Mouse (Mus musculus): ENCODE data around the gene Zfp280d.
"Not testable (repeated sequence)": the region's sequence is repeated elsewhere in the genome, so short reads cannot be mapped to it uniquely, and the experiment has no call there.

Zfp280d gene

DNA sequence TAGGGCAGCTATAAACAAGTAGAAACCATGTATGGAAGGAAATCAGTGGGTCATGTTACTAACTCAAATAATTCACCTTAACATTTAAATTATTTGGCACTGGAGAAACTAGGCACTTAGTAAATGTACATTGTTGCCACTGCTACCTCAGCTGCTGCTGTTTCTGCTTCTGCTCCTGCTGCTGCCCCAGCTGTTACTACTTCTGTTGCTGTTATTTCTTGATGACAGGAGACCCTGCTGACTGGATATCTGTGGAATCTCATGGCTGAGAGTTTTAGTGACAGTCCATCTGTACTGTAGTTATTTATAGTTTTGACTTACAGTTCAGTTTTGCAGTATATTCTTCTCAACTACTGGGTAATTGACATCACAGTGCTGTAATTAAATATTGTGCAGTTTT, 69.2 kb downstream of the Zfp280d start:
- ATAC-seq (ENCODE audit: insufficient number of reproducible peaks, low FRiP score, low TSS enrichment) = no peak

- no peak for ATAC-seq (ENCODE audit: insufficient number of reproducible peaks, low FRiP score, low TSS enrichment)
These were observed 97.7 kb downstream of the Zfp280d start for GRCm38 (mm10) chr9:72372359-72372758.

GRCm38 (mm10) chr9:72374074-72374473, 99.4 kb downstream of the Zfp280d start:
- no peak for ATAC-seq (ENCODE audit: insufficient number of reproducible peaks, low FRiP score, low TSS enrichment)

GRCm38 (mm10) chr9:72374996-72375395, 100.3 kb downstream of the Zfp280d start:
- ATAC-seq (ENCODE audit: insufficient number of reproducible peaks, low FRiP score, low TSS enrichment) = no peak

DNA sequence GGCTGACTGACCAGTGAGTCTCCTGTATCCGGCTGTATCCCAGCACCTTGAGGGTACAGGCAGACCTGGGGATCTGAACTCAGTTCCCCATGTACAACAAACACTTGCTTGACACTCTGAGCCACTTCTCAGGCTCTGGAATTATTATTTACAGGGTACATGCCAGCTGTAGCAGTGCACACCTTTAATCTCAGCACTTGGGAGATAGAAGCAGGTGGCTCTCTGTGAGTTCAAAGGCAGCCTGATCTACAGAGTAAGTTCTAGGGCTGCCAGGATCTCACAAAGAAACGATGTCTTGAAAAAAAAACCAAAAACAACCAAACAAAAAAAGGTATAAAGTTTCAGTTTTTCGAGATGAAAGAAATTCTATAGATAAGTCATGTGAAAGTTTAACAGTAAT, 101.0 kb downstream of the Zfp280d start:
- ATAC-seq (ENCODE audit: insufficient number of reproducible peaks, low FRiP score, low TSS enrichment) = no peak

DNA sequence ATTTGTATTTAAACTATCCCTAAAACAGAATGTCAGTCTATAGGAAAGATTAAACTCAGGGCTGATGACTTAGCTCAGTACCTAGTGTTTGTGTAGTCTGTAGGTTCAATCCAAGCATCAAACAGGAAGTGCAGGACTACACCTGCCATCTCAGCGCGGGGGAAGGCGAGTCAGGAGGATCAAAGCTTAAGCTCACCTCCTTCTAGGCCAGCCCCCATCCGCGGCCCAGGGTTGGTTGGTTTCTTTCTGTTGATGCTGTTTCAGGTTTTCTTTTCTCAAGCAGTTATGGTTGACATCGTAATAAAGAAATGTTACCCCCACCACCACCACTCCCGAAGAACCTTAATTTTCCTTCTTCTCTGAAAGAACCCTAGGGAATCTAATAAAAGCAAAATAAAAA, 111.1 kb downstream of the Zfp280d start:
- no peak for ATAC-seq (ENCODE audit: insufficient number of reproducible peaks, low FRiP score, low TSS enrichment)

DNA sequence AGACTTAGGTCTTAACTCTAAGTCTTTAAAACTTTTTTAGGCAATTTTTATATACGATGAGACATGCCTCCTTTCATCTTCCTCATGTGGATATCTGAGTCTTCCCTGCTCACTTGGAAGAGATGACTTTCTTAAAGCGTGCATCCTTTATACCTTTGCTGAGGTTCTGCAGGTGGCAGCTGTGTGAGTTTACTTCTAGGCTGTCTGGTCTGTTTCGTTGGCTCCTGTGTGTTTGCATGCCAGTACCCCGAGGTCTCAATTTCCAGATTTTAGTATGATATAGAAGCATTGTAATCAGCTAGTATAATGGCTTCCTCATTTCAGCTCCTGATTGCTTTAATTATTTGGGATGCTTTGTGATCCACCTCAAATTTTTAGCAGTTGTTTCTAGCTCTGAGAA, 114.3 kb downstream of the Zfp280d start:
- no peak for ATAC-seq (ENCODE audit: insufficient number of reproducible peaks, low FRiP score, low TSS enrichment)

- ATAC-seq (ENCODE audit: insufficient number of reproducible peaks, low FRiP score, low TSS enrichment) = no peak
These were observed 114.9 kb downstream of the Zfp280d start for GRCm38 (mm10) chr9:72389431-72390002.

DNA sequence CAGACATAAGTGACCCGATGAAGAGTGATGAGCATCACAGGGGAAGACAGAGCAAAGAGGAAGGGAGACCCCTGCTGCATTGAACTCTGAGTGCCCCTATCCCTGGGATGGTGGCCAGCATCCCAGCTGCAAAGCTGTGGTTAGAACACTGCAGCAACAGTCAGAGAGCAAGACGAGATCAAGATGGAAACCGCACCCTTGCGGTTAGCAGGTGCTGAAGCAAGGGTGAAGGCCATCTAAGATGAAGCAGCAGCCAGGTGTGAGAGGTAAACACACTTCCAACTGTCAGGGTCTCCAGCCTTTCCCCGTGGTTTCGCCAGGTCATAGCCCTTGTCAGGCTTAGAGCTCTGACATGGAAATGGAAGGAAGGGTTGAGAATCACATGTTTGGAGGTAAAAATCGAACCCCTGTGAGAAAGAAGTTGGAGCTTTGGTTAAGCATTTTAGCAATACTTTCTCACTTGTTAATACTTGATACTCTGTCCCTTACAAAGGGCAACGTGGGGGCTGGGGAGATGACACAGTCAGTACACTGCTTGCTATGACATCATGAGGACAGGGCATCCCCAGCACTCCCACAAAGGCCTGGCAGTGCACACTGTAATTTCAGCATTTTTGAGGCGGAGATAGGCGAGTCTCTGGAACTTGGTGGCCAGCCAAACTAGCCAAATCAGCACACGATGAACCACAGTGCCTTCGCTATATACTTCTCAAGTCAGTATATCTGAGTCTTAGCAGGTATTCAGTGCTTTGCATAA, 115.8 kb downstream of the Zfp280d start:
- ATAC-seq (ENCODE audit: insufficient number of reproducible peaks, low FRiP score, low TSS enrichment) = no peak

DNA sequence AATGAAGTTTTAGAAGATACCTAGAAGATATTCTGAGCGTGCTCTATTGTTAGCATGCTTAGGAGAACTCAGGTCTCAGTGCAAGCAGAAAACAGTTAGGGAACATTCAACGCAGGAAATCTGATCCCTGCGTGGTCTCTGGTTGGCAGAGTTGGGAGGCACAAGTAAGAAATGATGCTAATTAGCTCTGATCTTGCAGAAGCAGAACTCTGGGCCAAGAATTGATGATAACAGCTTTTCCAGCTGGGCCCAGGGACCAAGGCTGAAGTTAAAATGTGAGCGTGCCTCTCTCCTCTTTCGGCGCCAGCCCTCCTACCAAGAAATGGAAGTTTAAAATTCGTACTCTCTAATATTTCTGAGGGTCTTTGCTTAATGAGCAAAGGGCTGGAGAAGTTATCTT, 118.0 kb downstream of the Zfp280d start:
- ATAC-seq (ENCODE audit: insufficient number of reproducible peaks, low FRiP score, low TSS enrichment) = no peak

DNA sequence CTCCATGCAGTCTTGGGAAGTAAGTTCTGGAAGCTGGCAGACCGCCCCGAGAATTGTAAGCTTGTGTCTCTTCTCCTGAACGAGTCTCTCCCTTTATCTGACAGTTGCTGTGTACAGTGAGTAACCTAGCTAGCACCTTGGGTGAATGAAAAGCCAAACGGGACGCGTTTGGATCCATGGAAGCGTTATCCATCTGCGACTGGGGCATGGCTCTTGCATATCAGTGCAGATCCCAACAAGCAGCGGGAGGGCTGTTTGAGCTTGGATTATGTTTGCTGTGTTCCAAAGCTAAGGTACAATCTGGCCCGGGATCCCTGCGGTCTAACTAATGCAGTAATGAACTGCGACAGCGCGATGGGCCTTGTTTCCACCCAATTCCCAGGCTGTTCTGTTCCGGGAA, 118.6 kb downstream of the Zfp280d start:
- 0 out of 2 replicates have a peak, but pooled peaks have one; percentile 36 for ATAC-seq (ENCODE audit: insufficient number of reproducible peaks, low FRiP score, low TSS enrichment)

GRCm38 (mm10) chr9:72393869-72394341, 119.2 kb downstream of the Zfp280d start:
- ATAC-seq (ENCODE audit: insufficient number of reproducible peaks, low FRiP score, low TSS enrichment) = no peak

GRCm38 (mm10) chr9:72400121-72400520, 125.5 kb downstream of the Zfp280d start:
- ATAC-seq (ENCODE audit: insufficient number of reproducible peaks, low FRiP score, low TSS enrichment) = no peak

GRCm38 (mm10) chr9:72401769-72402168, 127.1 kb downstream of the Zfp280d start:
- ATAC-seq (ENCODE audit: insufficient number of reproducible peaks, low FRiP score, low TSS enrichment) = not testable (repeated sequence)

GRCm38 (mm10) chr9:72403421-72403820, 128.8 kb downstream of the Zfp280d start:
- no peak for ATAC-seq (ENCODE audit: insufficient number of reproducible peaks, low FRiP score, low TSS enrichment)

- ATAC-seq (ENCODE audit: insufficient number of reproducible peaks, low FRiP score, low TSS enrichment) = no peak
These were observed 129.8 kb downstream of the Zfp280d start for GRCm38 (mm10) chr9:72404446-72404845.

DNA sequence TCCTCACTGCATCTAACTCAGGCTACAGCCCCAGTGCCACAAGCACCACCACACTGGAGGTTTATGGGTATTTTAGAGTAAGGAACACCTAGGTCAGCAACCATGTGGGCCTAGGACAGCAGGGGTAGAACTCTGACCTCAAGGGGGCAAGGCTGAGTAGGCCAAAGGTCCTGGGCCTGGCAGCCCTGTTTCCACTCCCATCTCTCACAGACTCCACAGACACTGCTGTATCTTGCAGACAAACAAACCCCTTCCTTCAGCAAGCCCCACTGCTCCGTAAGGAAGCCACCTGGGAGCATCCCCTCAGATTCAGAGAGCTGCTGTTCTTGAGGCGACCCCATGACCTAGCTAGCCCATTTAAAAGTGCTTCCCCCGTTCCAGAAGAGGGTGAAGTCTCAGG, 130.3 kb downstream of the Zfp280d start:
- ATAC-seq (ENCODE audit: insufficient number of reproducible peaks, low FRiP score, low TSS enrichment) = no peak

GRCm38 (mm10) chr9:72405882-72406638, 131.4 kb downstream of the Zfp280d start:
- no peak for ATAC-seq (ENCODE audit: insufficient number of reproducible peaks, low FRiP score, low TSS enrichment)

- peak; percentile 94 for ATAC-seq (ENCODE audit: insufficient number of reproducible peaks, low FRiP score, low TSS enrichment)
These were observed 133.5 kb downstream of the Zfp280d start for GRCm38 (mm10) chr9:72408131-72408586.

DNA sequence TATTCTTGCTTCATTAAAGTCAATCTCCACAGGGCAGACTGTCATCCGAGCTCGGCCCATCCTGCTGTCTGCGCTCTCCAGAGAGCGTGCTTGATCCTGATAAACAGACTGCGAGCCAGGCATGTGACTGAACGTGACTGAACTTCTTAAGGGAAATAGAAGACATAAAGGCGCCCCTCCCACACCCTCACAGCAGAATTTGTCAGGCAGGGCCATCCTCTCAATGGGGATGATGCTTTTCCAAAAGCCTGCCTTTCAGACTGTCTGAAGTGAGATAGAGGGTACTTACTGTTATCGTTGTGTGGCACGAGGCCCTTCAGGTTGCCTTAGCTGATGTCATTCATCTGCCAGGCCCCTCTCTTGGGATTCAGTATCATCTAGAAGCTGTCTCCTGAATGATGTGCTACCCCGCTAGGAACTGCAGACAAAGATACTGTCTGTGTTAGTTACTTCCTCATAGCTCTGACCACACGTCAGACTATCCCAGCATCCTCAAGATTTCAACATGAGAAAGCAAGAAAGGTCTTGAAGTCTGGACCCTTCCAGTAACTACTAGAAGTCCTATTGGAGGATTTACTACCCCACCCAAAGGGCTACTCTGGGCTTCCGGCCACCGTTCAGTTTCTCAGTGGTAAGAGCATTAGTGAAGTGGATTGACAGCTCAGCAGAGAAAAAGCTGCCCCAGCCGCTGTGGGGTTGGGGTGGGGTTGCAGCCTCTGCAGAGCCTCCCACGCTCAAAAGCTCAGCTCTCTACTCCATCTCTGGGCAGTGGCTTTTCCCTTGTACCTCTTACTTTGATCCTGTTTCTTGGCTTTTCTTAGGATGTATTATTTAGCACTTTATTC, 134.9 kb downstream of the Zfp280d start:
- ATAC-seq (ENCODE audit: insufficient number of reproducible peaks, low FRiP score, low TSS enrichment) = no peak

Measured in cerebellum, adult (tissue).